Mouse (Mus musculus) midbrain, embryonic 13.5 days (tissue): ENCODE measurements around the gene Gm17349. TPM values are rescaled to one million over a fixed set of nuclear protein-coding genes. Genes with fewer than 3 reads are reported as not detected.

Experiments used
- polyA plus RNA-seq: library from polyadenylated mRNA; unstranded; fragments of >200 nt; fragmentation: Nextera tagmentation; extraction: Ambion mirVana; gene quantifications from 2 replicates; pipeline ENCODE4 v1.2.1, GENCODE M21; 2015

The Gm17349 gene
- polyA plus RNA-seq, 1 experiment from 2014 or later = not detected

Other genes starting within 250 kb of the Gm17349 start
- 12.2 and 15.6 TPM in 2 replicates for gene Nckap5l, start 247.7 kb downstream of the Gm17349 start, polyA plus RNA-seq
- 26.5 and 26.9 TPM in 2 replicates for gene Bcdin3d, start 230.8 kb downstream of the Gm17349 start, polyA plus RNA-seq
- 9.5 and 12.1 TPM in 2 replicates for gene Faim2, start 177.3 kb downstream of the Gm17349 start, polyA plus RNA-seq
- gene Aqp2, start 126.4 kb downstream of the Gm17349 start, polyA plus RNA-seq = not detected in 2 replicates
- 0.79 and 1.1 TPM in 2 replicates for gene Aqp5, start 114.7 kb downstream of the Gm17349 start, polyA plus RNA-seq
- gene Aqp6, start 104.1 kb downstream of the Gm17349 start, polyA plus RNA-seq = 0.71 and 0.99 TPM in 2 replicates
- gene Racgap1, start 53.8 kb downstream of the Gm17349 start, polyA plus RNA-seq = 118 and 125 TPM in 2 replicates
- gene Asic1, start 35.1 kb downstream of the Gm17349 start, polyA plus RNA-seq = 48.0 and 54.5 TPM in 2 replicates
- gene Smarcd1, start 3.4 kb downstream of the Gm17349 start, polyA plus RNA-seq = 137 and 145 TPM in 2 replicates
- gene Gpd1, start 12.0 kb upstream of the Gm17349 start, polyA plus RNA-seq = 1.3 and 1.6 TPM in 2 replicates
- gene Cox14, start 20.1 kb upstream of the Gm17349 start, polyA plus RNA-seq = 167 and 177 TPM in 2 replicates
- gene Cers5, start 67.4 kb upstream of the Gm17349 start, polyA plus RNA-seq = 58.4 and 61.1 TPM in 2 replicates
- gene Lima1, start 170.0 kb upstream of the Gm17349 start, polyA plus RNA-seq = 17.1 and 17.2 TPM in 2 replicates